Mouse (Mus musculus): ENCODE results near the gene Lamc2.

DNA sequence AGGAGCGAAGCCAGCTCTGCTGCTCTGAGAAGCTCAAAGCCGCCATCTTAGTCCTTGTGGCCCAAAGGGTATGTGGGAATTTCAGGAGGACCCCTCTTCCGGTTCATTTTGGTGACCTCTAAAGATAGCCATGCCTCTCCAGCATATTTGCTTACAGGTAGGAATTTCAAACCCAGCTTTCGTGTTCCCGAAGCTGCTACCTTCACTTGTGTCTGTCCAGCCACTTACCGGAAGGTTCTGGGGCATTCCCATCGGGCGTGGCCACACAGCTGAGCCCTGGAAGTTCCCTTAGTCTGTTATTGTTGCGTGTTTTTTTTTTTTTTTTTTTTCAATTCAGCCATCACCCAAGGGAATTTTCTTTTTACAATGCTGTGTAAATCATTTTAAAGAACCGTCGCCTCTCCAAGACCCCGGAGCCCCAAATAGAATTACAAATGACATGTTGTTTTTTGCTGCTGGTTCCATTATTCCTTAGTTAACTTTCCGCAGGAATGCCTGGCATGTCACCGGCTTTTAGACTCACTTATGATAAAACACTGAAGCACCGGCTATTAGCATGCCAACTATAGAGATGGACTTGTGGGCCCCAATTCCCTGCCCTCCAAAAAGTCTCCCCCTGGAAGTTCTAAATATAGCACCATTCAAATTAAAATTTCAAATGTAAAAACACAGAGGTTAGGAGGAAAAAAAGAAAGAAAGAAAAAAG, 5.1 kb upstream of the Lamc2 start:
- TF ChIP-seq POLR2A (IDR thresholded peaks at IDR 0.05; ENCODE audit: borderline replicate concordance, insufficient read depth, low read length) = no peak
- no peak for TF ChIP-seq CTCF (IDR thresholded peaks at IDR 0.05; ENCODE audit: borderline replicate concordance, insufficient read depth, low read depth, low read length)
